Mouse (Mus musculus) 3T3-L1 (cell line): ENCODE data around the gene Dusp1.

ENCODE experiments used
- DNase-seq: peaks from one replicate; pipeline ENCODE4 v3.0.0-alpha.2; 2015; ENCODE audit warnings: low read depth, low spot score

The Dusp1 gene

DNA sequence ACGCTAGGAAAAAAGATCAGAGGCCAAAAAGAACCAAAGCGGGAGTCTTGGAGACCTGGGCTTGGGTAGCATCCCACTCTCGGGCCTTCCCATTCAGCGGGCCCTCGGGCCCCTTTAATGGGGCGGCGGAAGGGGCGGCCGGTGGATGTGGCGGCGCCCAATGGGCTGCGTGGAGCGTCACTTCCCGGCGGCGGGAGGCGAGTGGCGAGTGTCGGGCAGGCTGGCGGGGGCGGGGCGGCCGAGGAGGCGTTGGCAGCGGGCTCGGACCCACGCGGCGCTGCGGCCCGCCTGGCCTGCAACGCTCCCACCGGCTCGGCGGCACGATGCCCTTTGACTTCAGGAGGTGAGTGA is 663 bp downstream of the Dusp1 start, which contains the start of gene Ergic1:
Gene Ergic1, plus strand, starts transcription at position 200 of the 351 bp plus-strand sequence.
- peak; percentile 78 for DNase-seq

DNA sequence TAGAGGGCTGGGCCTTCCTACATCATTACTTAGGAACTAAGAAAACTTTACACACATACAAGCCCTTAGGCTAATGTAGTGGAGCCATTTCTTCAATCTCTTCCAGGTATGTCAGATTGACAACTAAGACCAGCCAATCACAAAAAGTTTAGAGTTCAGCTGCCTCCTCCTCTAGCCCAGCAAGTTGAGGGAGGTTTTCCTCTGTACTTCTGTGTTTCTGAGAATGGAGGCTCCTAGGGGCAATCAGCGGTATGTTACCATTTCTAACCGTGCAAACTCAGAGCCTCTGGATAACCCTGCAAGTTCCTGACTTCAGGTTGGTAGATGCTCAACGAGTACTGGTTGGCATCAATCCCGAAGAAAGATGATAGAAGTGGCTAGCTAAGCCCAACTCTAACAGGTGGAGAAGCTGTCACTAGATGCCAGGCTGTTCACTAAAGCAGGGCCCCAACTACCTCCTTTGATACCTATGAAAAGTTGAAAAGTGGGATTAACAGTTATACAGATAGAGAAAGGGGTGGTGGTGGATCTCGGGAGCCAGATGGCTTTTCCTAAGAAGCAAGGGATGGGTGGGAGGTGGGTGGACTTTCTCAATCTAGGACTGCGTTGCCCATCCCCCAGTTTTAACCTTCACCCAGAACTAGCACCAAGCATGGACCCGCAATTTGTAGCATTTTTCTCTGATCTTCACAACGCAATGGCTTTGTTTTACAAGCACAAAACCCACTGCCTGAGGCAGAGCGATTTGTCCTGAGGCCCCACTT is 1.2 kb downstream of the Dusp1 start:
- DNase-seq: peak; percentile 86

DNA sequence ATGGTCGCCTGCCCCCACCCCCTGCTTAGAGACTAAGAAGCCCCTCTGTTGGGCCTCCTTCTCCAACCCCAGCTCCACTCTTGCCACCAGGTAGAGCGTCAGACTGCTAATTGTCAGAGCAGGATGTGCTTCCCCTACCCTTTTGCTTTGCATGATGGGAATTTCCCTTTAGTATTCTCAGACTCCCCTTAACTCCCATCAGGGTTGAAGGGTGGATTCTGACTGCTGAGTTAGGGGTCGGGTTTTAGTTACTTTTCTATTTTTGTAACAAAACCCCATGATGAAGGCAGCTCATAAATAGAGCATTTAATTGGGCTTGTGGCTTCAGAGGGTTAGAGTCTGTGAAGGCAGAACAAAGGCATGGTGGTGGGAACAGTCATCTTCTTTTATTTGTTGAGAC is 8.9 kb downstream of the Dusp1 start:
- DNase-seq: no peak

DNA sequence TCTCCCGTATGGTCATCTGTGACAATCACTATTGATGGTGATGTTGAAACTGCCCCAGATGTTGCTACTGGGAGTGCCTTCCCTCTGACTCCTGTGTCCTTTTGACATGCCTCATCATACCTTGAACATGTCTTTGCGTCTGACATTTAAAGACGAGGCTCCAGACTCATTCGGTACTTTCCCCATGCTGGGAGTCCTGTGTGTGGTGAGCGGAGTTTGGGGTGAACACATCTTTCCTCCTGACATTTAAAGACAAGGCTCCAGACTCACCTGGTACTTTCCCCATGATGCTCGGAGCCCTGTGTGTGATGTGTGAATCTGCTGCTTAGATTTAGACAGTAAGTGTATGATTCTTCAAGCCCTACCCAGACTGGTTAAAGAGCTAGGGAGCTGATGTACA is 10.8 kb downstream of the Dusp1 start:
- no peak for DNase-seq

DNA sequence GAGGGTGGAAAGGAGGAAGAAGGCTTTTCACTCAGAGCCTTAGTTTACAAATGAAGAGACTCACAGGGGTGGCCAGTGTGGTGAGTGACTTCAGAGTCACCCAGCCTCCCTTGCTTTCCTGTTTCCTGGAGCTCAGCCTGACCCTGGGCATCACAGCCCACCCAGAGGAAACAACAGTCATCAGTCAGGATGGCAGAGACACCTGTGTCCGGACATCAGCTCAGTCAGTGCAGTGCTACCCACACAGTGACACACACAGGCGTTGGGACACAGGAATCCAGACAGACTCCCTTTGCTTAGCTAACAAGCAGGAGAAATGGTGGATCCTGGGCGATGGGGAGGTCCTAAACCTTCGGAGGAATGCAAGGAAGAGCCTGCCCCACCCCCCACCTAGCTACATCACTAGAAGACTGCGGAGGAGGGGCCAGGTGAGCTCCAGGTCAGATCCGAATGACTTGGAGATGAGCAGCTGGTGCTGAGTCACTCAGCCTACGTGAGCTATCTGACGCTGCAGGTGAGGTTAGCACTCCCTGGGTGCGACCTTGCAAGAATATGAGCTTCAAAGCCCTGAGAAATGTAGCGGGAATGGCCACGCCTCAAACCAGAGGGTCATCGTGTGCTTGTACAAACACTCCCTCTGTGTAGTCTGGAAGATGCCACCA is 12.6 kb downstream of the Dusp1 start:
- no peak for DNase-seq

DNA sequence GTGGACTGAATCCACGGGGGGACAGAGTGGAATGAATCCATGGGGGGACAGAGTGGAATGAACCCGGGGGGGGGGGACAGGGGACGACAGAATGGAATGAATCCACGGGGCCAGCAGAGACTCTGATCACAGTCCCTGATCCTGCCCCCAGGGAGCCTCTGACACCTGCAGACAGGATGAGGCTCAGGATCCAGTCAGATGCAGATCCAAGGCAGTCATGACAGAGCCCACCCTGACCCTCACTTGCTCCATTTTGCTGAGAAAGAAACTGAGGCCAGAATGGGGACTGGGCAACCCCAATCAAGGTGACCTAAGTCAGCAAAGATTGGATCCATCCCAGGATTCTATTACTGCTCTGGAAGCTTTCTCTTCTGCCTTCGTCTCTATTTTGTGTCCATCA is 13.4 kb downstream of the Dusp1 start:
- no peak for DNase-seq

DNA sequence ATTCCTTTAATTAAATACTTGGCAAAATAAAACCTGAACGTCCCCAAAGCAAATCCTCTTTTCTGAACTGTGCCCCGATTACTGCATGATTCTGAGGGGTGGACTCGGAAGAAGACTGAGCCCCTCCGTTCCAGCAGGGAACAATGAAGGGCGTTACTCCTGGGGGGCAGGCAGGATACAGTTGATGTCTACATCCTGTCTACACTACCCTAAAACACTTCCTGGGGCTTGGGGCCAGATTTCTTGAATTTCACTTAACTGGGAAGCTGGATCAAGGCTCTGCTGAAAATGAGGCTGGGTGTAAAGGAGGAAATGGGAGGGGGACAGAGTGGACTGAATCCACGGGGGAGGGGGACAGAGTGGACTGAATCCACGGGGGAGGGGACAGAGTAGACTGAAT is 14.2 kb downstream of the Dusp1 start:
- no peak for DNase-seq

DNA sequence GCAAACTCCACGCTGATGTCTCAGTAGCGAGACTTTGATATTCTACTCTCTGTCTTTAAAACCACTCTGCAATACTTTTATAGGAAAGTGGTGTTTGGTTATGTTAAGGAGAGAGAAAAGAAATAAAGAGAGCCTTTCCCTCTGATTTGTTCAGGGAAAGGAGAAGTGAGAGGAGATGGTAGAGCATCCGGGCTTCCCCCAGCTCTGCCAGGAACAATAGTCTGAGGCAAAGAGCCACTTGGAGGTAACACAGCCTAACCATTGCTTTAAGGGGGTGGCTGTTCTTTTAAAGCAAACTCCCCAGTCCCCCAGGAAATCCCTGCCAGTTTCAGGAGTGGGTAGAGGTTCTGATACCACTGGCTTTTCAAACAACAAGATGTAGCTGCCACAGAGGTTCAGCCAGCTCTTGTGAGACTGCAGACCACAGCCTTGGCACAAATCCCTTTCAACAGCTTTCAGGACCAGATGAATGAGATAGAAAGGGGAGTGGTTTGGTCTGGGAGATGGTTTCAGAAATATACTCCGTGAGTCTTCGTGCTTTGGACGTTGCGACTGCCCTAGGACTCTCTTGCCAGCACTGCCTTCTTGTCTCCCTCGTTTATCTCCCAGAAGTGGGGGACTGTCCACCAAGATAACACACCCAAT is 17.5 kb downstream of the Dusp1 start:
- DNase-seq: peak; percentile 76

DNA sequence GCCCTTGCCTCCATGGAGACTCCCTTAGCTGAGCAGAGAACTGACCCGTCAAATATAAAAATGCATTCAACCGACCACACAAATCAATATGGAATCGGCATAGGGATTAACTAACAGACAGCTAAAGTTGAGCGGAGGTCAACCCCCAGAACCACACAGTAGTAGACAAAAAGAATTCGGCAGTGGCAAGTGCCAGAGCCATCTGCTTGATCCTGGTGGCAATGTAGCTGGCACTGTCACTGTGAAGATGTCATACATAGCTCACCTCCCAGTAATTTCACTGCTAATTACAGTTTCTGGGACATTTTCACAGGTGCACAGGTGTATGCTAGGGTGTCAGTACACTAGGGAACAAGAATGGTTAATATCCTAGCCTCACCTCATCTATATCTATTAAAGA is 21.8 kb downstream of the Dusp1 start:
- no peak for DNase-seq

DNA sequence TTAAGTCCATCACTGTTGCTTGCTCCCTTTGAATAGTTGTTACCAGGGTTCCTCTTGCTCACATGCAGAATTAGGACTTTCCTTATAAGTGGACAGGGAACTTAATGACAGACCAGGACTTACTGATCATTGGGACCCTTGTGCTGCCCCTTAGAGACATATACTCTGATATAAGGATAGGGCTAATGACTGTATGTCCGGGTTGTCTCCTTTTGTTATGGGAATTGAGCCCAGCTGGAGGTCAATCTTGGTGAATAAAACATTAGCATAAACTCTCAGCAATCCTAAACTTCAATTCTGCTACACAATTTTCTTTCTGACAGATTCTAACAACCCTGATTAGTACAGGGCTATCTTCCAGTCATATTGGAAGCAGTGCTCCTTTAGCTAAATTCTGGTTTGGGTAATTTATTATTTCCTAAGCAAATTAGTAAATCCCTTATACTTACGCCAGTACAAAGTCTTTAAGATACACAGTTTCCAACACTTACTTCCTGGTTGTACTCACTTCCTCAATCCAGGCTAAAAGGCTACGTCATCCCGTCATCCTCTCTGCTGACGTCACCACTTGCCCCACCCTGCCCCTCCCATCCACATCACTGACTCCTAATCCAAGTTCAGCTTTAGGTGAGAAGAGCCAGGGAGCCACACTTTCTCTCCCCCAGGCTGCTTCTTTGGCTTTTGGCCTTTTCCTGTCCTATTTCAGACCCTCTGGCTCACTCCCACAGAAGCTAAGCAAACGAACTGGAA is 24.0 kb downstream of the Dusp1 start:
- peak; percentile 60 for DNase-seq

DNA sequence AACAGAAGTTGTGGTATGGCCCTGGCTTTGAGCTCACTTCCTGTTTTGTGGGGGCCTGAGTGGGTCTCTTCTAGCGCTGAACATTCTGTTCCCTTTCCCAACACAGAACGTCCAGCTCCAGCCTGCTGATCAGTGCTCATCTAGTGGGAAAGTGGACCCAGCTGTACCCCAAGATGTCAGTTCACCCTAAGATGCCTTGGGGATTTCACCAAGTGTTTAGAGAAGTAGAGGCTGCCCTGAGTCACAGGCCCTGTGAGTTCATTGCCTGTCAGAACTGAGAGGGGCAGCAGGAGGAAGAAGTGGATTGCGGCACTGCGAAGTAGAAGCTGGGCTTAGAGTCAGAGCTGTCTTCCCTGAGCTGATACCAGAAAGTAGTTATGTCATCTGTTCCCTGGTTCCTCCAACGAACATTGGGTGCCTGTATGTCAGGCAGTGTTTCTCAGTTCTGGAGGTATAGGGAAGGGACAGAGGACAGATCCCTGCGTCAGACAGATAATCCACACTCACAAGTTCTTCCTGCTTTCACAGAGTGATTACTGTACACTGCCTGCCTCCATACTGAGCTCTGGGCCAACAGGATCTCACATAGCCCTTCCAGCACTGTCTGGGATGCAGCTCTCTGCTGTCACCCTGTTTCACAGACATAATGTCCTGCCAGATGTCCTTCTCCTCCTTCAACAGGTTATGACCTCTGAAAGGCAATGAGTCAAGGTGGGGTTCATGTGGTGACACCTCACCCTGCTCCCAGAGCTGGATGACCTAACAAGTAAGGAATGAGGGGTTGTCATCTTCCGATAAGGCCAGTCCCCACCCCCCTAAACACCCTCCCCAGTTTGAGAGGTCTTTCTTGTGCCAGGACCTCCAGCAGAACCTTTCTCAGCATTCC is 26.4 kb downstream of the Dusp1 start:
- DNase-seq: peak; percentile 52

DNA sequence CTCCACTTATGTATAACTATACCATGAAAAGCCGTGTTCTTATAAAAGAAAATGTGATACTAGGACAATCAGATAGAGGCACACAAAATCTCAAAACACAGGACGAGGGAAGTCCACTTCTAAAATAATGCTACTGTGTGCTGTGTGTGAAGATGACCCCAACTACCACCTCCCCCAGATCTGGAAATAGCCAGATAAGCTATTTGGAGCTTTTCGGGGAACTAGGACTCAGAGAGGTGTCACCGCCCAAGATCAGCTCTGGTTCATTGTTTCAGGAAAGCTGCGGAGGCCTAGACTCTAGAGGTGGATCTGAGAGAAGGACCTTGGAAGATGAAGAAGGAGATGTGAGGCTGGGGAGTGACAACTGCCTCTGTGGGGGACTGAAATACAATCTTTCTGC is 27.2 kb downstream of the Dusp1 start:
- no peak for DNase-seq

DNA sequence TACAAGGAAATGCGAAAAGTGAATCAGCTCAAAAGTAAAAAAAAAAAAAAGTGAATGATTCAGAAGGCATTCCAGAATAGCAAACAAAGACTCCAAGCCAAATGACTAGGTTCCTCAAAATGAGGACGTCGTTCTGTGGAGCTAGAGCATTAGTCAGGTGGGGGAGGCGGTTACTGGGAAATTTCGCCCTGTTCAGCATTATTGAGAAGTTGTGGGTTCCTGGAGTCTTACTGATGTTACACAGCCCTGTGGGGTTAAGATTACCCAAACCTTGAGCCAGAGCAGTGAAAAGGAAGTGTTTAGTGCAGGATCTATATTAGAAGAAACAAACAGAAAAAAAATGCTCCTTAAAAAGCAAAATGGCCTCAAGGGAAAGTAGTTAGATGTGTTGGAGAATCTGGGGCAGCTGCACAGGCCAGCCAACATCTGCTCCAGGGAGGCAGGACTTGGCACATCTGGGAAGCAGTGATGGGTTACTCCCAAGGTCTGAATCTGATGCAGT is 28.0 kb downstream of the Dusp1 start:
- peak; percentile 94 for DNase-seq

DNA sequence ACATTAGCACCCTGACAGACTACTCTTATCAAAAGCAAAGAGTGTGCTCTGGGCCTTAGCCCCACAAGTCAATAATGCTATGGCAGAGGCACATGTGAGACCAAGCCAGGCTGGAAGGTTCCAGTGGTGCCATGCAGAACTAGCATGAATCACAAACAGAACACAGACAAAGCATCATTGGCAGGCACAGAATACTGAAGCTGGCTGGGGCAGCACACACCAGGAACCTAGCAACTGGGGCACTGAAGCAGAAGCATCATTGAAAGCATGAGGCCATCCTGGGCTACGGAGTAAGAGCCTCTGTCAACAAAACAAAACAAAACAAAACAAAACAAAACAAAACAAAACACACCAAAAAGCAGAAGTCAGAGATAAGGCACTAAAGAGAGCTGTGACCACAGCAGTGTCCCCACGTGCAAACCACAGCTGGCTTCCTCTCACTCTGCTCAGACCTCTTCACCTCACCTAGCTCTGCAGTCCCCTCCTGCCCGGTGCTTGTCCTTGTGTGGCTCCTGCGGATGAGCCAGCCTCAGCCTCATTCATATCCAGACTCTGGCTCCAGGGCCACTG is 29.4 kb downstream of the Dusp1 start:
- no peak for DNase-seq

DNA sequence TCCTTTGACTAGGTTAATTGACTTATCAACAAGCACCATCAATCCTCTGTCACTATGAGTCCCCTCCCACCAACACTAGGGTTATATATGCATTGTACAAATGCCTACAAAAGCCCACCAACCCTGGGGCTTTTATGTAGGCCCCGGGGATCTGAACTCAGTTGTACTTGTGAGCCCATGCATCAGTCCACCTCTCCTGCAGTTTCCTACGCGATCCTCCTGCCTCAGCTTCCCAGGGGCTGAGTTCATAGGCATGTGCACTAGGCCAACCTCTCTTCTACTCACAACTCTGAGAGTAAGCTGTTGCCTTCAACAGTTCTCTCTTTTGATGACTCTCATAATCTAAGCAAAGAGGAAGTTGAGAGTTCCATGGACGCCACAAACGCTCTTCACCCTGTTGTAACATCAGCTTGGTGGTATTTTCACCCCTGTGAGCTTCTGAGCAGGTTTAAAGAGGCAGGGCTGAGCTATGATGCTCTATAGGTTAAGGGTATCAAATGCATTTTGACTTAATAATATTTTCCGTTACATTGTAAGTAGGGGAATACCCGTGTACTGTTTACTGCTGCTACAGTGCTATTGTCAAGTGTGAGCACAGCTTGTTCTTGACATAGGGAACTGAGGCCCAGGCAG is 30.4 kb downstream of the Dusp1 start:
- DNase-seq: no peak

DNA sequence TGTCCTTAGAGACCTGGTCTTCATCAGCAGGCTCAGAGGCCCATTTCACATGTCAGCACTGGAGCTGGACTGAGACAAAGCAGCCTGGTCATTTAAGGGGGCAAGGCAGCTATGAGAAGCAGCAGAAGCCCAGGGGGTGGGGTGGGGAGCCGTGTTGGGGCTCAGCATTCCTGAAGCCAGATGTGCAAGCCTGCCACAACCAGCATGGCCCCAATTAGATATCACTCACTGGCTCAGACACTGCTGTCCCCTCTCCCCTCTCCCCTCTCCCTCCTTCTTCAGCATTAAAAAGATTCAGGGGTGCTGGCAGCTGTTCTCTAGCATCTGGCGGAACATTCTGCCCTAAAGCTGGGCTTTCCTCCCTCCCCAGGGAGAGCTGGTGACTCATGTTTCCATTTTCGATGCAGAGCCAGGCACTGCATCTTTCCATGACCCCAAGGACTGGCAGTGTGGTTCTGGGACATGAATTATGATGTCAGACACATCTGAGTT is 31.3 kb downstream of the Dusp1 start:
- peak; percentile 97 for DNase-seq

DNA sequence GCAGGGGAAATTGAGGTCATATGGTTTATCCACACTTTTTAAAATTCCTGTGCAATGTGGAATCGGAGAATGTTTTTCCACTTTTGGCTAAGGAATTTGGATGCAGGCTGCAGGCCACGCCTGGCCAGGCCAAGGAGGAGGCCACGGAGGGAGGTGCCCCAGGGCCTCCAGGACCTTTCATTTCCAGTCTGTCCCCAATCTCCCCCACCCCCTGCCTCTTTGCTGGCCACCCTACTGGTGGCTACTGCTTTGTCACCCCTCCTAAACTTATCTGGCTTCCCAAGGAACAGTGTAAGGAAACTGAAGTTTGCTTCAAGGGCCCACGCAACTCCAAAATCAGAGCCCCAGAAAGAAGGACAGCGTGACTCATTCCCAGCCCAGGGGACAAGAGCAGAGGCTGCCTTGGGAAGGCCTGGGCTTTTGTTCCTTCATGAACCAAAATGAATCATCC is 32.1 kb downstream of the Dusp1 start:
- DNase-seq: peak; percentile 91

DNA sequence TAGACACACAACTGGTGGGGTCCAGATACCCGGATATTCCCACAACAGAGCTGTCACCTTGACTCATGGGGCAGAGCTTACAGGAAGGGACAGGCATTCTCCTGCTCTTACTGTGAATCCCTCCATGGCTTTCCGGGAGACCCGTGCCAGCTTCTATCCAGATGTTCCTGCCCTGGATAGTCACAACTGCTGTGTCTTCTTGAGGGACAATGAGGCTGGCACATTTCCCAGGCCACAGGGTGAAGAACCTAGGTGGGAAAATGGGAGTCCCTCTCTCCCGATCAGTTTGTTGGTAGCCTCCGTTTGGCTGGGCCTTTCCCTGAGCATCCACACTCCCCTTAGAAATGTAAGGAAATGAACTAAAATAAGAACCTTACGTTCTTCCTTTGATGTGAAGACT is 33.2 kb downstream of the Dusp1 start:
- no peak for DNase-seq

DNA sequence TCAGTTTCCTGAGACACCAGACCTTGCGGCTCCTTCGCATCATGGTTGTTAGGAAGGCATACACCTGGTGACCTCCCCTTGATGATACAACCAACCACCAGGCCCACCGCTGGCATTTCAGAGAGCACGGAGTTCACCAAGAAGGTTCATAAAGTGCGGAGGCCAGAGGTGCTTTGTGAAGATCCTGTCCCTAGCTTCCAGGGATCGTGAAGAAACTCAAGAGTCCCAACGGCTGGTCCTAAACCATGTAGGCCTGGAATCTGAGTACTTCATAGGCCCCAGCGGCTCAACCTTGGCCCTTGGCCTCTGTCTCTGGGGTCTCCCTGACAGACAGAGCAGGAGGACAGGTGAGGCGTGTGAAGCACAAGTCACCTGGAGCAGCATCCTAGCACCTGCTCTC is 34.6 kb downstream of the Dusp1 start:
- DNase-seq: no peak

DNA sequence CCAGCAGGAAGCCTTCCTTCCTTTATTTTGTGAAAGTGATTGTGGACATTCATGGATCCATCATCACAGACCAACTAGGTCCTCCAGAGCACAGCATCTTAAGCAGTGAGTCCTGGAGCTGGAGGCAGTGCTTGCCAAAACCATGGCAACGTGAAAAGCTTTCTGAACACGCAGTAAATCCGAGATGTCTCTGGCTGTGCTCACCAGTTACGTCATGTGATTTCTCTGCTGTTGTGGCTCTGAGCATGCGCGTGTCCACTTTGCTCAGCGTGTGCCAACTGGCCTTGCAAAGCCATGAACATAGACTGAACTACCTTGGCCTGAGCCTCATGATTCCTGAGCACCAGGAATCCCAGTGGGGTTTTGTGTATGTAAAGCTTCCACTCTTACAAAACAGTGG is 36.6 kb downstream of the Dusp1 start:
- no peak for DNase-seq
